Mouse (Mus musculus): ENCODE results near the gene Usf2.
"Not testable (repeated sequence)": the region's sequence is repeated elsewhere in the genome, so short reads cannot be mapped to it uniquely, and the experiment has no call there.

Usf2 gene

DNA sequence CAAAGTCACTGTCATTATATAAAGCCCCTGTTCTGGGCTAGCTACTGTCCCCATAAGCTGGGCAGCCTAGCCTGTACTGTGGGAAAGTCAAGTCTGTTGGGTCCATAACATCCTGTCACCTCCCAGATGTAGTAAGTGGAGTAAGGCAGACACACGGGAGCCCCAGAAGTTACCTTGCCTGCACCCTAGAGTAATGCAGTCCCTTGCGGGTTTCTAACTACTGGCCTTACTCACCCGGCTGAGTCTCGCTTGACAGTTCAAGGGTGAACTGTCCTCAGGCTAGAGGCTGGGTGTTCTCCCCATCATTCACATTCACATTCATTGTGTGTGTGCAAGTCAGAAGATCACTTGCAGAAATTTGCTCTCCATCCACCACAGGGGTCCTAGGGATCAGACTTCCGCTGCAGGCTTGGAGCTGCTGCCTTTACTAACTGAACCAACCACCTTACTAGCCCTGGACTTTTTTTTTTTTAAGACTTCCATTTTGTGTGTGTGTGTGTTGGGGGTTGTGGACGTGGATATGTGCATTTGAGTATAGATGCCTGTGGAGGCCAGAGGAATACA, 3.3 kb upstream of the Usf2 start:
- in situ Hi-C loops (cut with MboI; ENCODE audit: low pct_unique_long_range_greater_than_20kb in 1 of 2, low sequenced_read_pairs in 2 of 2, unreplicated experiment in 1 of 2): no loop called here

DNA sequence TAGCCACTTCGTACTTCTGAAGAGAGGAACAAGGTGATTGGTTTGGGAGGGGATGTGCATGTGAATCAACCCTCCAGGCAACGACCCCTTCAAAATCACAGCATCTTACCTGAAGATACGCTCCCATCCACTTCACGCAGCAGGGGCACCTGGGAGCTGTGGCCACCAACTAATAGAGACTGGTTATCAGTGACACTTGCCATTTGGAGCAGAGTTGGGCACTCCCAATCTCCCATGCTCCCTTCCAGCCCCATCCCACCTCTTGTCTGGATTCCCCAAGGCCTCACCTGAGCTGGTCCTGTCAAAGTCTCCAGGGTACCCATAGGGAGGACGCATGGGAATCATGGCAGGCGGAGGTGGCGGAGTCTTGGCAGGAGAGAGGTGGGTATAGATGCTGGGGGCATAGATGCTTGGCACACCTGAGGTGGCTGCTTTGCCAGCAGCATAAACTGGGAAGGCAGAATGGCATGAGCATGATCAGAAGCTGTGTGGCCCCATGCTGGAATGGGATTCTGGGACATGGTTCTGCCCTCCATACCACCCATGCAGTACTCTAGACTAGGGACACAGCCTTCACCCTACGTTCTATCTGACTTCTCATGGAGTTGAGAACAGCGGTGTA, 2.4 kb upstream of the Usf2 start:
- in situ Hi-C loops (cut with MboI; ENCODE audit: low pct_unique_long_range_greater_than_20kb in 1 of 2, low sequenced_read_pairs in 2 of 2, unreplicated experiment in 1 of 2): no loop called here

- in situ Hi-C loops (cut with MboI; ENCODE audit: low pct_unique_long_range_greater_than_20kb in 1 of 2, low sequenced_read_pairs in 2 of 2, unreplicated experiment in 1 of 2): no loop called here
Observed at GRCm38 (mm10) chr7:30958109-30958865, 1.7 kb upstream of the Usf2 start.

DNA sequence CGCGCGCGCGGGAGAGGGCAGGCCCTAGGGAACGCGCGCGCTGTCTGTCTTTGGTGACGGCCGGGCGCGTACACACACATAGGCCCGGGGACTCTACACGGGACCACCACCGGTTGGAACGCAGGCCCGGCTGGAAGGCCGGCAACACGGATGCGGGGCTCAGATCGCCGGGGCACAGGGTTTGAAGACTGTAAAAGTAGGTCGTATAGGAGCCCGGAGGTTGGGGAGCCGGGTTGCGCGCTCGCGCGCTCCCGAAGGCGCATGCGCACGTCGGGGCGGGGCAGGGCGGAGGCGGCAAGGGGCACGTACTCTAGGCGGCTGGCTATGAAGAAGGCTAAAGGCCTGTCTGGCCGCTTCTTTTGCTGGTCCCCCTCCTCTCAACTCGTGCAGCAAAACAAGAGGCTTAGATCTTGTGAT, 772 bp upstream of the Usf2 start:
- in situ Hi-C loops (cut with MboI; ENCODE audit: low pct_unique_long_range_greater_than_20kb in 1 of 2, low sequenced_read_pairs in 2 of 2, unreplicated experiment in 1 of 2): no loop called here

DNA sequence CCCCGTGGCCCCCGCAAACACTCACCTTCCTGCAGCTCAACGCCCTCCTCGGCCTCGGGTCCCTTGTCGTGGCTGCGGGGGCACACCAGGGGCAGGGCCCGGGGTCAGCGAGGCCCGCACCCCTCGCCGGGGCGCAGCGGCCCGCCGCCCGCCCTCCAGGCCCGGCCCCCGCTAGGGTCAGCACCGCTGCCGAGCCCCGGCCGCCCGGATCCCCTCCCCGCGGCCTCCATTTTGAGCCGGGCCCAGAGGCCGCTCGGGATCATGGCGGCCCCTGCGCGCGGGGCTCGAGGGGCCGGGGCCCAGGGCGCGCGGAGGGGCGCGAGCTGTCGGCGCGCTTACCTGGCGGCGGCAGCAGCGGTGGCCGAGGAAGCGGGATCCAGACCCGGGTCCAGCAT, 249 bp downstream of the Usf2 start:
- in situ Hi-C loops (cut with MboI; ENCODE audit: low pct_unique_long_range_greater_than_20kb in 1 of 2, low sequenced_read_pairs in 2 of 2, unreplicated experiment in 1 of 2): no loop called here

- in situ Hi-C loops (cut with MboI; ENCODE audit: low pct_unique_long_range_greater_than_20kb in 1 of 2, low sequenced_read_pairs in 2 of 2, unreplicated experiment in 1 of 2): no loop called here
Observed at GRCm38 (mm10) chr7:30955584-30956356, 833 bp downstream of the Usf2 start.

GRCm38 (mm10) chr7:30954971-30955520, 1.6 kb downstream of the Usf2 start:
- in situ Hi-C loops (cut with MboI; ENCODE audit: low pct_unique_long_range_greater_than_20kb in 1 of 2, low sequenced_read_pairs in 2 of 2, unreplicated experiment in 1 of 2): no loop called here

GRCm38 (mm10) chr7:30954036-30954435, 2.6 kb downstream of the Usf2 start:
- in situ Hi-C loops (cut with MboI; ENCODE audit: low pct_unique_long_range_greater_than_20kb in 1 of 2, low sequenced_read_pairs in 2 of 2, unreplicated experiment in 1 of 2): no loop called here

DNA sequence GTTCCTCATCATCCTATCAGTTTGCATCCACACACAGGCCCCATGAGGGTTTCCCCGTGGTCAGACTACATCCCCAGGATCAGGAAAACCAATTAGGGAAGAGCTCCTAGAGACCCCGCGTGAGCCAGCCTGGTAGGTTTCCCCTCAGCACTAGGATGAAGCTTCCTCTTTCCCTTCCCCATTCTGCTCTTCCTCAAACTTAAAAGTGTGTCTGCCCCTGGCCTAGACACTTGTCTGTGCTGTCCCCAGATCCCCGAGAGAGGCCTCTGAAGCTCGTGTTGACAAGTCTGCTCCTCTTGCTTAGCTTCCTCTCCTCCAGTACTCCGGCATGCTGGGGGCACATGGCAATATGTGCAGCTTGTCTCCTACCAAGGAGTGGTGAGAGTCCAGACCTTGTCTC, 3.1 kb downstream of the Usf2 start:
- in situ Hi-C loops (cut with MboI; ENCODE audit: low pct_unique_long_range_greater_than_20kb in 1 of 2, low sequenced_read_pairs in 2 of 2, unreplicated experiment in 1 of 2): no loop called here

- in situ Hi-C loops (cut with MboI; ENCODE audit: low pct_unique_long_range_greater_than_20kb in 1 of 2, low sequenced_read_pairs in 2 of 2, unreplicated experiment in 1 of 2): no loop called here
Observed at GRCm38 (mm10) chr7:30952441-30953265, 4.0 kb downstream of the Usf2 start.

DNA sequence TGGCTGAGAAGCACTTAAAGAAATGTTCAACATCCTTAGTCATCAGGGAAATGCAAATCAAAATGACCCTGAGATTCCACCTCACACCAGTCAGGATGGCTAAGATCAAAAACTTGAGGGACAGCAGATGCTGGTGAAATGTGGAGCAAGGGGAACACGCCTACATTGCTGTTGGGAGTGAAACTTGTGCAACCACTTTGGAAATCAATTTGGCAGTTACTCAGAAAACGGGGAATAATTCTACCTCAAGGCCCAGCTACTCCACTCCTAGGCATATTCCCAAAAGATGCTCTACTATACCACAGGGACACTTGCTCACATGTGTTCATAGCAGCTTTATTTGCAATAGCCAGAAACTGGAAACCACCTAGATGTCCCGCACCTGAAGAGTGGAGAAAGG, 6.7 kb downstream of the Usf2 start:
- in situ Hi-C loops (cut with MboI; ENCODE audit: low pct_unique_long_range_greater_than_20kb in 1 of 2, low sequenced_read_pairs in 2 of 2, unreplicated experiment in 1 of 2): not testable (repeated sequence)

GRCm38 (mm10) chr7:30945876-30946275, 10.7 kb downstream of the Usf2 start:
- in situ Hi-C loops (cut with MboI; ENCODE audit: low pct_unique_long_range_greater_than_20kb in 1 of 2, low sequenced_read_pairs in 2 of 2, unreplicated experiment in 1 of 2): no loop called here

DNA sequence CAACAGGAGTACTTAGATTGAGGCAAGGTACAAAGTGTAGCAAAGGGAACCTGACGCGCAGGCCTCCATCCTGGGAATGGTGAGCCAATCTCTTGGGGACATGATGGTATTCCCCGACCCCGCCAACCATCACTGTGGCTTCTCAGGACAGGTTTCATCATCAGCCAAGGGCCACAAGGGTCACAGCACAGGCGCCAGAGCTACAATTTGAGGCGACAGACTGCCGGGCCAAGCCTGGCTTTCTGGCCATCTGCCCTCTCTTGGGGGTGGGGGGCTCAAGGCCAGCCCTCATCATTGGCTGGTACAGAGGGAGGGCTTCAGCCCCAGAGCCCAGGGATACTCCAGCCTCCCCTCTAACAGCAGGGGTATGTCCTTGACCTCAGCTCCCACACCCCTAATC, 11.1 kb downstream of the Usf2 start:
- in situ Hi-C loops (cut with MboI; ENCODE audit: low pct_unique_long_range_greater_than_20kb in 1 of 2, low sequenced_read_pairs in 2 of 2, unreplicated experiment in 1 of 2): not testable (repeated sequence)

- in situ Hi-C loops (cut with MboI; ENCODE audit: low pct_unique_long_range_greater_than_20kb in 1 of 2, low sequenced_read_pairs in 2 of 2, unreplicated experiment in 1 of 2): not testable (repeated sequence)
Observed at GRCm38 (mm10) chr7:30944706-30945105, 11.9 kb downstream of the Usf2 start.

DNA sequence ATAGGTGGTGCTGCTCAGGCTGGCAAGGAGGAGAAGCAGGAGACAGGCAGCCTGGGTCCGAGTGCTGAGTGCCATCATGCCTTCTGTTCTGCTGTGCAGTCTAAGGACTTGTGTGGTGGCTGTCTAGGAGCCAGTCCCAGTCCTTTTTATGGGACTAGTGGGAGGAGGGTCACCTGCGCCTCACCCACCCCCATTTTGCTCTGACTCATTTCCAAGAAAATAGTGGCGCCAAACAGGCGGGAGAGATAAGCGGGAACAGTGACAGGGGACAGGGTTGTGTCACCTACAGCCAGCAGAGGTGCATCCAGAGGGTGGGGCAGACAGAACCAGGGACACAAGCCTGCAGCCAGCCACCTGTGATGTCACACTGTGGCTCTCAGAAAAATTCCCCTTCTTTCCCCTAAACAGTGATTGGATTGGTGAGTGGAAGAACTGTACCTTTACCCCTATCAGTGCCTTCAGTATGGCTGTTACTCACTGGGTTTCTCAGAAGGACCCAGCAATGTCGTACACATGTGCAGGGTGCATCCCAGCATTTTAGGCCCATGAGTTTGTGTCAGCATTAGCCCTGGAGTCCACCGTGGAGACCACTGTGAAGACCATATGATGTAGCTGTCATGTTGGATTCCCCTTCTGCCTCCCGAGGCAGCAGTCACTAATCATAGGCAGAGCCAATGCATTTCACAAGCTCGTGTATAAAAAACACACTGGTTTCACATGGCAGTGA, 12.5 kb downstream of the Usf2 start, which contains the start of gene Hamp:
TSS of gene Hamp (minus strand) at position 124 of the 727 bp plus-strand sequence.
- in situ Hi-C loops (cut with MboI; ENCODE audit: low pct_unique_long_range_greater_than_20kb in 1 of 2, low sequenced_read_pairs in 2 of 2, unreplicated experiment in 1 of 2): no loop called here

GRCm38 (mm10) chr7:30942365-30942764, 14.2 kb downstream of the Usf2 start:
- in situ Hi-C loops (cut with MboI; ENCODE audit: low pct_unique_long_range_greater_than_20kb in 1 of 2, low sequenced_read_pairs in 2 of 2, unreplicated experiment in 1 of 2): not testable (repeated sequence)

DNA sequence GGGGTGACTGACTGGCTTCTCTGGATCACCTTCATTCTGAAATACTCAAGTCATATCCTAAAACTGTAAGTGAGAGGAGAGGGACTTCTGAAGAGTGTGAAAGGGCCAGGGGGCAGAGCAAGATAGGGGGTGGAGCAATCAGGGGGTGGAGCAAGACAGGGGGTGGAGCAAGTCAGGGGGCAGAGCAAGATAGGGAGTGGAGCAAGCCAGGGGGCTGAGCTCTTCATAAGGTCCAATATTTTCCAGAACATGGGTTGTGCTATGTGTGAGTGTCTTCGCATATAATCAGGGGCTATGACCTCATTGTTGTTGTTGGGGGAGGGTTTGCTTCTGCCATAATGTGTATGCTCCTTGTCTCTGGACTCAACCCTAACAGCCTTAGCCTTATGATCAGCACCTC, 16.5 kb downstream of the Usf2 start:
- in situ Hi-C loops (cut with MboI; ENCODE audit: low pct_unique_long_range_greater_than_20kb in 1 of 2, low sequenced_read_pairs in 2 of 2, unreplicated experiment in 1 of 2): not testable (repeated sequence)
